10 mouse cellular contexts compared by ENCODE assay signal in genomic region chr13:44502612-44503256, GRCm38 (mm10).
DNase-seq lines count a peak whose midpoint lies in the region; ATAC-seq and TF ChIP-seq lines count a peak whose summit lies in the region.
"Had no signal": no experiment of that assay in that cellular context is flagged by ENCODE, and none has a peak within 500 bp of the region (broad histone marks: within the 10 kb centered on the region; RNA-seq: fewer than 3 reads in every experiment).

No protein-coding gene starts in this region.

- H3K27me3 ChIP-seq in hindbrain, postnatal 0 days (ENCODE audit: insufficient read depth, low read length) = no peaks in the 10 kb centered on the region
- no peaks in the 10 kb centered on the region for H3K27me3 ChIP-seq in hindbrain, embryonic 11.5 days (ENCODE audit: control insufficient read depth, insufficient read depth, low read length)
- no peaks in the 10 kb centered on the region for H3K27me3 ChIP-seq in MEL (ENCODE audit: control insufficient read depth in 1 of 2, insufficient read depth in 2 of 2, low read length in 2 of 2)
- H3K27me3 ChIP-seq in forebrain, embryonic 12.5 days = 0 out of 2 replicates have a peak, but pooled peaks cover 12% of the 10 kb centered on the region
- H3K27me3 ChIP-seq: neural tube, embryonic 12.5 days had no signal

- TF ChIP-seq POLR2A in MEL (IDR thresholded peaks at IDR 0.05; ENCODE audit: control insufficient read depth in 1 of 2, insufficient read depth in 1 of 2, low read depth in 1 of 2, low read length in 2 of 2, poor library complexity in 1 of 2) = no peak

- no peaks in the 10 kb centered on the region; the same call in 1 of the 2 replicates for H3K4me1 ChIP-seq in hindbrain, postnatal 0 days (ENCODE audit: insufficient read depth, low read length)
- H3K4me1 ChIP-seq in hindbrain, embryonic 11.5 days (replicated peaks; ENCODE audit: control insufficient read depth, insufficient read depth, low read length) = no peaks in the 10 kb centered on the region
- H3K4me1 ChIP-seq in MEL (ENCODE audit: control insufficient read depth in 1 of 2, insufficient read depth in 2 of 2, low read length in 2 of 2) = peaks cover 15 to 30% of the 10 kb centered on the region in 2 experiments
- peaks cover 7% of the 10 kb centered on the region; the same call in 1 of the 2 replicates for H3K4me1 ChIP-seq in forebrain, embryonic 12.5 days

- TF ChIP-seq EP300 in MEL (IDR thresholded peaks at IDR 0.05; ENCODE audit: low read depth in 1 of 2, low read length in 2 of 2) = peak; percentile 34 to 55; a peak in 3 of 4 replicates

- no peaks in the 10 kb centered on the region for H3K79me2 ChIP-seq in MEL (ENCODE audit: control insufficient read depth, insufficient read depth, low read length, poor library complexity)

- H3K27ac ChIP-seq in hindbrain, postnatal 0 days = 0 out of 2 replicates have a peak overlapping the region, but pooled peaks have one; percentile 3
- H3K27ac ChIP-seq in hindbrain, embryonic 11.5 days (ENCODE audit: low read depth, low read length) = no peak overlapping the region
- peak overlapping the region; percentile 24; the same call in 1 of the 2 replicates for H3K27ac ChIP-seq in MEL (ENCODE audit: control insufficient read depth, low read depth, low read length)
- no peak overlapping the region for H3K27ac ChIP-seq in forebrain, embryonic 12.5 days
- no peak overlapping the region for H3K27ac ChIP-seq in layer of hippocampus, adult 2 months
- H3K27ac ChIP-seq: limb, embryonic 12.5 days; neural tube, embryonic 12.5 days had no signal

- no peak for ATAC-seq in hindbrain, postnatal 0 days
- ATAC-seq in hindbrain, embryonic 11.5 days (ENCODE audit: low FRiP score) = no peak
- no peak for ATAC-seq in forebrain, embryonic 12.5 days (ENCODE audit: low FRiP score)

- no peaks in the 10 kb centered on the region for H3K9me3 ChIP-seq in hindbrain, postnatal 0 days (ENCODE audit: low read length)
- H3K9me3 ChIP-seq in hindbrain, embryonic 11.5 days (ENCODE audit: control insufficient read depth, low read length) = no peaks in the 10 kb centered on the region
- H3K9me3 ChIP-seq in MEL (replicated peaks; ENCODE audit: insufficient read depth, low read length) = no peaks in the 10 kb centered on the region
- no peaks in the 10 kb centered on the region for H3K9me3 ChIP-seq in forebrain, embryonic 12.5 days
- H3K9me3 ChIP-seq: limb, embryonic 12.5 days; neural tube, embryonic 12.5 days had no signal

- no peak overlapping the region for H3K4me3 ChIP-seq in hindbrain, postnatal 0 days (ENCODE audit: low read length)
- no peak overlapping the region for H3K4me3 ChIP-seq in hindbrain, embryonic 11.5 days (ENCODE audit: low read depth, low read length)
- H3K4me3 ChIP-seq in MEL (ENCODE audit: control insufficient read depth in 1 of 2, insufficient read depth in 1 of 2, low read depth in 2 of 2, low read length in 2 of 2) = no peak overlapping the region; a peak in 1 of 4 replicates
- H3K4me3 ChIP-seq in forebrain, embryonic 12.5 days (replicated peaks) = no peak overlapping the region
- no peak overlapping the region for H3K4me3 ChIP-seq in layer of hippocampus, adult 2 months
- H3K4me3 ChIP-seq: limb, embryonic 12.5 days; neural tube, embryonic 12.5 days had no signal

- no peak overlapping the region for H3K9ac ChIP-seq in hindbrain, postnatal 0 days (replicated peaks; ENCODE audit: low read length)
- H3K9ac ChIP-seq in hindbrain, embryonic 11.5 days (ENCODE audit: low read depth, low read length) = no peak overlapping the region
- H3K9ac ChIP-seq in MEL (ENCODE audit: control insufficient read depth, low read depth, low read length, poor library complexity, severe bottlenecking) = no peak overlapping the region
- H3K9ac ChIP-seq in forebrain, embryonic 12.5 days = no peak overlapping the region
- H3K9ac ChIP-seq: limb, embryonic 12.5 days; neural tube, embryonic 12.5 days had no signal

- DNase-seq in hindbrain, postnatal 0 days (ENCODE audit: low spot score) = peak; percentile 51
- DNase-seq in hindbrain, embryonic 11.5 days (ENCODE audit: low spot score) = no peak
- DNase-seq in MEL (ENCODE audit: low read depth, low spot score) = peak; percentile 17
- DNase-seq in cerebellum, adult 9-10 months = peak; percentile 67
- peak; percentile 91 for DNase-seq in kidney, postnatal 10 days
- no peak for DNase-seq in layer of hippocampus, adult 2 months (ENCODE audit: low spot score in 2 of 2)
- no peak for DNase-seq in c-Kit-positive CD71-positive TER-119-positive erythroid progenitor cells, embryonic 14.5 days (ENCODE audit: low spot score)

- TF ChIP-seq CTCF in hindbrain, postnatal 0 days (IDR thresholded peaks at IDR 0.05; ENCODE audit: low read depth) = no peak
- no peak for TF ChIP-seq CTCF in MEL (IDR thresholded peaks at IDR 0.05 in 2 of 3, conservative IDR thresholded peaks at IDR 0.05 in 1 of 3; ENCODE audit: control insufficient read depth in 1 of 3, insufficient read depth in 1 of 3, low read depth in 2 of 3, low read length in 3 of 3, poor library complexity in 1 of 3, severe bottlenecking in 1 of 3)
- TF ChIP-seq CTCF in layer of hippocampus, adult 2 months (conservative IDR thresholded peaks at IDR 0.05) = no peak

- H3K4me2 ChIP-seq in hindbrain, postnatal 0 days (ENCODE audit: low read depth, low read length) = no peak overlapping the region
- H3K4me2 ChIP-seq in hindbrain, embryonic 11.5 days (replicated peaks; ENCODE audit: low read depth, low read length) = no peak overlapping the region
- H3K4me2 ChIP-seq in forebrain, embryonic 12.5 days = no peak overlapping the region
- H3K4me2 ChIP-seq: limb, embryonic 12.5 days; neural tube, embryonic 12.5 days had no signal

- H3K36me3 ChIP-seq in hindbrain, postnatal 0 days (ENCODE audit: insufficient read depth, low read length) = no peaks in the 10 kb centered on the region
- no peaks in the 10 kb centered on the region for H3K36me3 ChIP-seq in hindbrain, embryonic 11.5 days (ENCODE audit: control insufficient read depth, insufficient read depth, low read length)
- H3K36me3 ChIP-seq in MEL (ENCODE audit: control insufficient read depth in 1 of 2, insufficient read depth in 2 of 2, low read length in 2 of 2) = peaks cover 0 to 10% of the 10 kb centered on the region in 2 experiments; a peak in 2 of 4 replicates
- H3K36me3 ChIP-seq in forebrain, embryonic 12.5 days (replicated peaks) = no peaks in the 10 kb centered on the region
- H3K36me3 ChIP-seq: limb, embryonic 12.5 days; neural tube, embryonic 12.5 days had no signal

- TF ChIP-seq RAD21 in MEL (IDR thresholded peaks at IDR 0.05; ENCODE audit: low read depth, low read length) = no peak

- WGBS in hindbrain, postnatal 0 days = 49% methylated on average over 10 of the region's 10 CpGs
- 83% methylated on average over 10 of the region's 10 CpGs for WGBS in hindbrain, embryonic 11.5 days
- WGBS in forebrain, embryonic 12.5 days = 77% methylated on average over 10 of the region's 10 CpGs

TF ChIP-seq in MEL, 35 proteins besides CTCF, POLR2A, EP300 and RAD21 (continues in another document):
- TF ChIP-seq UBTF (IDR thresholded peaks at IDR 0.05; ENCODE audit: borderline replicate concordance, insufficient read depth, low read depth, low read length) (no peak), MAFK (IDR thresholded peaks at IDR 0.05; ENCODE audit: borderline replicate concordance, low read depth, low read length) (no peak), CHD1 (IDR thresholded peaks at IDR 0.05; ENCODE audit: low read depth, low read length) (no peak), BHLHE40 (IDR thresholded peaks at IDR 0.05; ENCODE audit: borderline replicate concordance, low read depth, low read length) (0 out of 2 replicates have a peak, but pooled peaks have one; percentile 17), MYB (IDR thresholded peaks at IDR 0.05; ENCODE audit: low read depth, low read length) (no peak), CHD2 (IDR thresholded peaks at IDR 0.05; ENCODE audit: low read length) (no peak), ZC3H11A (IDR thresholded peaks at IDR 0.05; ENCODE audit: low read depth, low read length) (no peak), USF2 (IDR thresholded peaks at IDR 0.05; ENCODE audit: borderline replicate concordance in 1 of 2, insufficient read depth in 1 of 2, low read depth in 1 of 2, low read length in 2 of 2) (no peak), MEF2A (IDR thresholded peaks at IDR 0.05; ENCODE audit: extremely low read depth, insufficient replicate concordance, low read depth, low read length, poor library complexity, severe bottlenecking) (no peak), SMC3 (IDR thresholded peaks at IDR 0.05; ENCODE audit: low read depth, low read length) (no peak), TCF12 (IDR thresholded peaks at IDR 0.05; ENCODE audit: low read depth, low read length) (peak; percentile 70; the same call in 1 of the 2 replicates), POLR2AphosphoS2 (IDR thresholded peaks at IDR 0.05; ENCODE audit: low read length) (no peak), ZNF384 (IDR thresholded peaks at IDR 0.05; ENCODE audit: low read depth, low read length) (no peak), GATA1 (IDR thresholded peaks at IDR 0.05; ENCODE audit: low read depth, low read length) (peak; percentile 67; the same call in 1 of the 2 replicates), TAL1 (IDR thresholded peaks at IDR 0.05; ENCODE audit: low read length) (no peak), TBP (IDR thresholded peaks at IDR 0.05; ENCODE audit: low read depth, low read length) (no peak), E2F4 (IDR thresholded peaks at IDR 0.05; ENCODE audit: borderline replicate concordance, low read depth, low read length) (no peak), ETS1 (IDR thresholded peaks at IDR 0.05; ENCODE audit: low read depth, low read length) (0 out of 2 replicates have a peak, but pooled peaks have one; percentile 40), HCFC1 (IDR thresholded peaks at IDR 0.05; ENCODE audit: low read depth, low read length) (no peak), GABPA (IDR thresholded peaks at IDR 0.05; ENCODE audit: low read depth, low read length) (no peak), MAX (IDR thresholded peaks at IDR 0.05; ENCODE audit: low read length) (peak; percentile 27; the same call in 1 of the 2 replicates), ZMIZ1 (IDR thresholded peaks at IDR 0.05; ENCODE audit: low read depth, low read length) (no peak), SIN3A (IDR thresholded peaks at IDR 0.05; ENCODE audit: low read length) (peak; percentile 36; the same call in 1 of the 2 replicates), MAZ (IDR thresholded peaks at IDR 0.05; ENCODE audit: low read depth, low read length) (no peak), ELF1 (IDR thresholded peaks at IDR 0.05; ENCODE audit: low read depth, low read length) (peak; percentile 57; the same call in 1 of the 2 replicates), POLR2AphosphoS5 (IDR thresholded peaks at IDR 0.05; ENCODE audit: borderline replicate concordance, low read depth, low read length) (no peak), ZKSCAN1 (IDR thresholded peaks at IDR 0.05; ENCODE audit: low read depth, low read length) (no peak), MYC (IDR thresholded peaks at IDR 0.05; ENCODE audit: low read depth, low read length) (no peak), JUND (IDR thresholded peaks at IDR 0.05; ENCODE audit: low read depth, low read length) (no peak)

Comparison
In these comparisons a context has a peak if more than half of its experiments do, and no peak if none do; other contexts are left out.
1. DNase-seq: peak in hindbrain, postnatal 0 days (single experiment), MEL (single experiment), cerebellum, adult 9-10 months (single experiment) and kidney, postnatal 10 days (single experiment); none in hindbrain, embryonic 11.5 days (single experiment), layer of hippocampus, adult 2 months (0 of 2) and c-Kit-positive CD71-positive TER-119-positive erythroid progenitor cells, embryonic 14.5 days (single experiment).
2. H3K27ac ChIP-seq: peak in hindbrain, postnatal 0 days (single experiment) and MEL (single experiment); none in hindbrain, embryonic 11.5 days (single experiment), forebrain, embryonic 12.5 days (single experiment) and layer of hippocampus, adult 2 months (single experiment).